Mouse (Mus musculus): ENCODE measurements around the gene Tuba1c.

GRCm38 (mm10) chr15:99074019-99074599 lies 44.4 kb downstream of the Tuba1c start, which contains the start of gene Troap:
- TF ChIP-seq CTCF (IDR thresholded peaks at IDR 0.05; ENCODE audit: borderline replicate concordance, control insufficient read depth, extremely low read depth, insufficient read depth, low read length, poor library complexity) (peak; percentile 12; the same call in 1 of the 2 replicates), POLR2A (IDR thresholded peaks at IDR 0.05; ENCODE audit: control insufficient read depth, extremely low read depth, insufficient read depth, low read length, poor library complexity) (no peak)

Data from thymus, adult 2 months (tissue).